Comparison of ENCODE assay signal across 8 mouse cellular contexts in the genomic region with DNA sequence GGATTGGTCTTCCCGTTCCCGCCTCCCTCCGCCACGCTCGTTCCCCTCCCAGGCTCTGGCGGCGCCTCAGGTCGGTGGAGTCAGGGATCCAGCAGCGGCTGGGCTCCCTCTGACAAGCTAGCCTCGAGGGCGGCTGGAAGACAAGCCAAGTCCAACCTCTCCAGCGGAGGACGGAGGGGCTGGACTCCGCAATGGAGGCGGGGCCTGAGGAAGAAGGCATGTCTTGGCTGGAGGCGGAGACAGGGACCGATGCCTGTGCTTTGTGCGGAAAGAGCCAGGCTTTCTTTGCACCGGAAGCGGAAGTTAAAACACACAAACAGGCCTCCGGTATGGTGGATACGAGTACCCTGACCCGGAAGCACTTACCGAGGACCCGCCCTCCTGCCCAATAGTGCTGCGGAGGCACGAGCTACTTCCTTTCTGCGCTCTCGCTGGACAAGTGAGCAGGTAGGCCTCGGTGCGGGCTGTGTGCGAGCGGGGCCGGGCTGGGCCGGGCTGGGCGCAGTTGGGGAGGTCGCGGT. TPM values are rescaled to one million over a fixed set of nuclear protein-coding genes. Genes with fewer than 3 reads are reported as not detected.
A peak's percentile ranks its signal among the peaks of the same experiment; 100 is the strongest.
DNase-seq lines count a peak whose midpoint lies in the region; ATAC-seq and TF ChIP-seq lines count a peak whose summit lies in the region.

A gene (plus strand): TSS at position 377 of the 521 bp plus-strand sequence.

- H3K27me3 ChIP-seq in embryonic facial prominence, embryonic 14.5 days (replicated peaks; ENCODE audit: control insufficient read depth, insufficient read depth, low read length), result no peaks in the 10 kb centered on the region
- H3K27me3 ChIP-seq in heart, adult 2 months (ENCODE audit: control insufficient read depth, insufficient read depth, low read length), result no peaks in the 10 kb centered on the region
- H3K27me3 ChIP-seq in limb, embryonic 13.5 days, result no peaks in the 10 kb centered on the region
- H3K27me3 ChIP-seq in midbrain, embryonic 16.5 days (ENCODE audit: control insufficient read depth, insufficient read depth, low read depth, low read length), result no peaks in the 10 kb centered on the region

- TF ChIP-seq POLR2A in heart, adult 2 months (IDR thresholded peaks at IDR 0.05; ENCODE audit: insufficient read depth, low read depth, low read length), result peak; percentile 84

- H3K4me1 ChIP-seq in embryonic facial prominence, embryonic 14.5 days (ENCODE audit: control insufficient read depth, insufficient read depth, low read length), result no peaks in the 10 kb centered on the region
- peaks cover 12% of the 10 kb centered on the region for H3K4me1 ChIP-seq in heart, adult 2 months (ENCODE audit: control insufficient read depth, insufficient read depth, low read length)
- peaks cover 22% of the 10 kb centered on the region for H3K4me1 ChIP-seq in limb, embryonic 13.5 days
- H3K4me1 ChIP-seq in midbrain, embryonic 16.5 days (ENCODE audit: control insufficient read depth, insufficient read depth, low read length), result peaks cover 14% of the 10 kb centered on the region

- H3K9me3 ChIP-seq in embryonic facial prominence, embryonic 14.5 days (ENCODE audit: control insufficient read depth, low read length), result no peaks in the 10 kb centered on the region
- no peaks in the 10 kb centered on the region for H3K9me3 ChIP-seq in limb, embryonic 13.5 days
- no peaks in the 10 kb centered on the region for H3K9me3 ChIP-seq in midbrain, embryonic 16.5 days (replicated peaks; ENCODE audit: control insufficient read depth, low read length, poor library complexity, severe bottlenecking)

- ATAC-seq in embryonic facial prominence, embryonic 14.5 days (ENCODE audit: low read depth), result peak; percentile 97
- peak; percentile 97 for ATAC-seq in limb, embryonic 13.5 days (ENCODE audit: low FRiP score, low read depth)
- peak; percentile 95 for ATAC-seq in midbrain, embryonic 16.5 days

- peak within 1 kb of the TSS; percentile 77 for H3K4me3 ChIP-seq in embryonic facial prominence, embryonic 14.5 days (ENCODE audit: low read depth, low read length)
- peak within 1 kb of the TSS; percentile 69 for H3K4me3 ChIP-seq in heart, adult 2 months
- peak within 1 kb of the TSS; percentile 93 for H3K4me3 ChIP-seq in limb, embryonic 13.5 days
- H3K4me3 ChIP-seq in midbrain, embryonic 16.5 days (ENCODE audit: low read depth, low read length), result peak within 1 kb of the TSS; percentile 88

- peak within 1 kb of the TSS; percentile 82 for H3K4me2 ChIP-seq in embryonic facial prominence, embryonic 14.5 days (ENCODE audit: low read depth, low read length)
- peak within 1 kb of the TSS; percentile 91 for H3K4me2 ChIP-seq in limb, embryonic 13.5 days (replicated peaks)
- H3K4me2 ChIP-seq in midbrain, embryonic 16.5 days (ENCODE audit: low read length), result peak within 1 kb of the TSS; percentile 86

- H3K9ac ChIP-seq in embryonic facial prominence, embryonic 14.5 days (ENCODE audit: low read depth, low read length), result peak within 1 kb of the TSS; percentile 89
- H3K9ac ChIP-seq in heart, adult 2 months (ENCODE audit: low read depth, low read length), result peak within 1 kb of the TSS; percentile 80
- H3K9ac ChIP-seq in limb, embryonic 13.5 days, result peak within 1 kb of the TSS; percentile 94
- H3K9ac ChIP-seq in midbrain, embryonic 16.5 days (ENCODE audit: low read depth, low read length), result peak within 1 kb of the TSS; percentile 88

- peaks cover 38% of the 10 kb centered on the region for H3K36me3 ChIP-seq in embryonic facial prominence, embryonic 14.5 days (ENCODE audit: control insufficient read depth, insufficient read depth, low read length)
- peaks cover 2% of the 10 kb centered on the region; the same call in 1 of the 2 replicates for H3K36me3 ChIP-seq in heart, adult 2 months (ENCODE audit: control insufficient read depth, insufficient read depth, low read length)
- peaks cover 38% of the 10 kb centered on the region for H3K36me3 ChIP-seq in limb, embryonic 13.5 days
- H3K36me3 ChIP-seq in midbrain, embryonic 16.5 days (ENCODE audit: control insufficient read depth, insufficient read depth, low read length), result peaks cover 8% of the 10 kb centered on the region

- no peaks in the 10 kb centered on the region for H3K79me2 ChIP-seq in heart, adult 2 months (replicated peaks; ENCODE audit: control insufficient read depth, insufficient read depth, low read length)

- intact Hi-C loops in heart, adult 2 months (cut with DNase I), result loop anchor here (5.0 to 10.0 kb wide), 2 partner anchors 210 to 342 kb away; no protein-coding TSS in a partner anchor

- WGBS in embryonic facial prominence, embryonic 14.5 days, result 0% methylated on average over 23 of the region's 38 CpGs
- WGBS in heart, adult 2 months, result under 1% methylated on average over 38 of the region's 38 CpGs
- under 1% methylated on average over 38 of the region's 38 CpGs for WGBS in limb, embryonic 13.5 days
- under 1% methylated on average over 38 of the region's 38 CpGs for WGBS in midbrain, embryonic 16.5 days

- peak; percentile 100 for DNase-seq in 3T3-L1 (ENCODE audit: low read depth, low spot score)
- peak; percentile 85 to 88 for DNase-seq in adrenal gland, postnatal 4 days (ENCODE audit: low spot score in 2 of 2)
- DNase-seq in embryonic facial prominence, embryonic 14.5 days (ENCODE audit: low spot score), result peak; percentile 100
- DNase-seq in heart, adult 2 months, result peak; percentile 97 to 99
- peak; percentile 98 to 99 for DNase-seq in kidney, adult 8-10 months
- DNase-seq in spleen, postnatal 10 days (ENCODE audit: low spot score in 2 of 2), result peak; percentile 92 to 98

- no peak for TF ChIP-seq CTCF in heart, adult 2 months (IDR thresholded peaks at IDR 0.05)

- peak within 1 kb of the TSS; percentile 80 for H3K27ac ChIP-seq in embryonic facial prominence, embryonic 14.5 days (replicated peaks; ENCODE audit: low read depth, low read length)
- H3K27ac ChIP-seq in heart, adult 2 months, result peak within 1 kb of the TSS; percentile 87
- H3K27ac ChIP-seq in limb, embryonic 13.5 days, result peak within 1 kb of the TSS; percentile 91
- peak within 1 kb of the TSS; percentile 95 for H3K27ac ChIP-seq in midbrain, embryonic 16.5 days (ENCODE audit: low read length)

- TF ChIP-seq EP300 in heart, adult 2 months (IDR thresholded peaks at IDR 0.05; ENCODE audit: insufficient read depth, low read depth, low read length), result peak; percentile 70

RNA-seq across cellular contexts. Expression of the gene that starts here (rescaled TPM):
- 1,000 to 10,000 TPM; 1,005 to 1,051 TPM for total RNA-seq in adrenal gland, postnatal 4 days (2021)
- polyA plus RNA-seq in embryonic facial prominence, embryonic 14.5 days (2014; fragmentation: Nextera tagmentation; extraction: Ambion mirVana), result 689 and 787 TPM in 2 replicates
- 100 to 1,000 TPM; 506 to 570 TPM for total RNA-seq in heart, adult 2 months (2021)
- polyA plus RNA-seq in heart, adult 2 months (2012; rRNA removed), result 991 and 1,183 TPM in 2 replicates
- polyA plus RNA-seq in limb, embryonic 13.5 days (2015; fragmentation: Nextera tagmentation; extraction: Ambion mirVana), result 572 and 605 TPM in 2 replicates
- 295 and 298 TPM in 2 replicates for polyA plus RNA-seq in midbrain, embryonic 16.5 days (2015; fragmentation: Nextera tagmentation; extraction: Ambion mirVana)

Comparison
In these comparisons a context has a peak if more than half of its experiments do, and no peak if none do; other contexts are left out.
1. Peak in every context shown above with its lines: DNase-seq, ATAC-seq, H3K4me3 ChIP-seq and H3K27ac ChIP-seq.